Mouse (Mus musculus) stomach, embryonic 14.5 days (tissue): Measurements from ENCODE around the gene Usp53. TPM values are rescaled to one million over a fixed set of nuclear protein-coding genes. Genes with fewer than 3 reads are reported as not detected.
A peak's percentile ranks its signal among the peaks of the same experiment; 100 is the strongest.

ENCODE experiments used
- ATAC-seq: fragments of 200-750 bp; cut with Nextera tagmentation; 2 replicates; pipeline ENCODE4 v1.8.0; 2017; ENCODE audit warnings: low read depth, moderate TSS enrichment; ENCODE audit not compliant: insufficient number of reproducible peaks, insufficient read depth, low FRiP score
- H3K27ac ChIP-seq: fragments of 300-500 bp; sonication (generic); 2 replicates; pipeline ENCODE4 v1.5.1; 2014; ENCODE audit warnings: mild to moderate bottlenecking, low read length, moderate library complexity, mixed read lengths
- H3K27me3 ChIP-seq: fragments of 300-500 bp; sonication (generic); 2 replicates; pipeline ENCODE4 v1.6.1; 2014; ENCODE audit warnings: low read length, control low read depth, mixed read lengths; ENCODE audit not compliant: control insufficient read depth, insufficient read depth
- H3K36me3 ChIP-seq: fragments of 300-500 bp; sonication (generic); 2 replicates; pipeline ENCODE4 v1.6.1; 2014; ENCODE audit warnings: mild to moderate bottlenecking, control low read depth, low read length, moderate library complexity, mixed read lengths; ENCODE audit not compliant: control insufficient read depth, insufficient read depth
- H3K4me1 ChIP-seq: fragments of 300-500 bp; sonication (generic); 2 replicates; pipeline ENCODE4 v1.6.1; 2014; ENCODE audit warnings: low read length, control low read depth, mixed read lengths; ENCODE audit not compliant: control insufficient read depth, insufficient read depth
- H3K4me2 ChIP-seq: fragments of 300-500 bp; sonication (generic); replicated peaks from 2 replicates; pipeline ENCODE4 v1.6.1; 2014; ENCODE audit warnings: low read depth, low read length, control low read depth
- H3K4me3 ChIP-seq: fragments of 300-500 bp; sonication (generic); 2 replicates; pipeline ENCODE4 v1.5.1; 2014; ENCODE audit warnings: low read depth, low read length, control low read depth
- H3K9ac ChIP-seq: fragments of 300-500 bp; sonication (generic); replicated peaks from 2 replicates; pipeline ENCODE4 v1.6.1; 2014; ENCODE audit warnings: low read depth, mild to moderate bottlenecking, control low read depth, low read length, moderate library complexity, mixed read lengths
- H3K9me3 ChIP-seq: fragments of 300-500 bp; sonication (generic); 2 replicates; pipeline ENCODE4 v1.6.1; 2016; ENCODE audit warnings: low read depth, low read length, control low read depth; ENCODE audit not compliant: control insufficient read depth
- WGBS: fragments of 180-500 bp; shearing (Covaris S2); extraction: QIAGEN DNeasy Blood & Tissue Kit; methylation state at CpG from one replicate; pipeline ENCODE4 v1.1.7; 2014; 5-methylcytosine and 5-hydroxymethylcytosine counted together
- polyA plus RNA-seq: library from polyadenylated mRNA; unstranded; fragments of >200 nt; fragmentation: Nextera tagmentation; extraction: Ambion mirVana; gene quantifications from 2 replicates; pipeline ENCODE4 v1.2.1, GENCODE M21; 2014

The Usp53 gene
- polyA plus RNA-seq, 1 experiment from 2014 or later, result 24.3 TPM

DNA sequence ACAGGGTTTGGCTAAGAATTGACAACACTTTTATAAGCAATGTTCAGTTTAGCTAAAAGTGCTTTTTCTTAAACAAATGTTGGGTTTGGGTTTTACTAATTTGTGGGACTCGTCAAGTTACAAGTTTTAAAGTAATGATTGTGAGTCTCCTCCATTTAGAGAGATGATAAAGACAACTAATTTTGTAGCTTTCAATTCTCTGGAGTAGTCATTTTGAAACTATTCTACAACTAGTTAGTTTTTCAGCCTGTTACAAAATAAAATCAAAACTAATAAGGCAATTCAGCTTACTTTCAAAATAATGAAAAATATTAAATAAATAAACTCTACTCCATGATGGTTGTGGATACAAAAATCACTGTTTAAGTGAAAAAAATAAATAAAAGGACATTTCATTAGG lies 51.8 kb downstream of the Usp53 start:
- Histone ChIP-seq H3K4me2 (no peak overlapping the region), H3K36me3 (no peaks in the 10 kb centered on the region; the same call in 1 of the 2 replicates), H3K4me1 (no peaks in the 10 kb centered on the region), H3K27ac (no peak overlapping the region), H3K27me3 (no peaks in the 10 kb centered on the region), H3K9ac (no peak overlapping the region), H3K9me3 (no peaks in the 10 kb centered on the region), H3K4me3 (no peak overlapping the region)
- no peak for ATAC-seq
- WGBS, result 85% methylated on average over 1 of the region's 1 CpGs

DNA sequence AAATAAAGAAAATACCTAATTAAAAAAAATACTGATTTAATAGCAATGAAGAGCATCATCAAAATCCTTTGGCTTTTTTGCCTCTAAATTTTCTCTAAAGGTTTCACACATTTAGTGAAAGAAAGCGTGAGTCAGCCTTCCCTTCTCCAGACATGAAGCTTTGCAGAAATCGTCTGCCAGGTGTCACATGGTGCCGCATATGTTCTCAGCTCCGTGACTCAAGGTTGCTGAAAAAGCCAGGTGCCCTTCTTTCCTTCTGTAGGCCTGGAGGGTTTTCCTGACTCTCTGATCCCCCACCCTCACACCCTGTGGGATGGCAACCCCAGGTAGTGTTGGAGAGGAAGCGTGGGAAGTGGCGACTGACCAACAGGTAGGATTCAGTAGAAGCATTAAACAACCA lies 54.6 kb downstream of the Usp53 start:
- H3K9ac ChIP-seq, result no peak overlapping the region
- no peaks in the 10 kb centered on the region for H3K9me3 ChIP-seq
- 89% methylated on average over 6 of the region's 6 CpGs for WGBS
- H3K36me3 ChIP-seq, result no peaks in the 10 kb centered on the region; the same call in 1 of the 2 replicates
- no peak for ATAC-seq
- H3K4me3 ChIP-seq, result no peak overlapping the region
- no peak overlapping the region for H3K27ac ChIP-seq
- no peaks in the 10 kb centered on the region for H3K27me3 ChIP-seq
- H3K4me2 ChIP-seq, result no peak overlapping the region
- H3K4me1 ChIP-seq, result no peaks in the 10 kb centered on the region

DNA sequence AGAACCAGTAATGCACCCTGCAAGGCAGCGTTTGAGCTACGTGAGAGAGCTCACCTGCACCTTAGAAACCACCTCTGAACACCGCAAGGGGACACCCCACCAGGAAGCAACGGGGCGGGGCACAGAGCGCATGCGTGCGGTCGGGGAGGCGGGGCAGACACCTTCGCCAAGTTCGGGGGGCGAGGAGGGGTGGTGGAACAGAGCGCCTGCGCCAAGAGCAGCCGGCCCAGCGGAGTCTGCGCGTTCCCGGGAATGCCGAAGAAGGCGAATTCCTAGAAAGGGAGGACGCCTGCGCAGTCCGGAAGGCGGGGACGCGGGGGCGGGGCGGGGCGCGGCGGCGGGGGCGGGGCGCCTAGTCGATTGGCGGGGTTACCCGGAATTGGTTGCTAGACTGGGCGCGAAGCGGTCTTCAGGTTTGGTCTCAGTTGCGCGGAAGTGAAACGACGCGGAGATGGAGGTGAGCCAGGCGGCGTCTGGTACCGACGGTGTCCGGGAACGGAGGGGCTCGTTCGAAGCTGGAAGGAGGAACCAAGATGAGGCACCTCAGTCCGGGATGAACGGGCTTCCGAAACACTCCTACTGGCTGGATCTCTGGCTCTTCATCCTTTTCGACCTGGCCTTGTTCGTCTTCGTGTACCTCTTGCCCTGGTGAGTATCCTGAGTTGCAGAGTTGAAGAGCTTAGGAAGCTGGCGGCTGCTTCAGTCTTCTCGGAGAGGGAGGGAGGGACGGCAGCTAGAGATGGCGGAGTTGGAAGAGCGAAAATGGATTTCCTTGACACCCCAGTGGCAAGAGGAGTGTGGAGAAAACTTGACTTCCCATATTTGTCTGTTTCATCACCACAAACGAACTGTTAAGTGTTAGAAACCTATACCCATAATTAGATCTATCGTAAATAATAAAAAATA lies 60.0 kb downstream of the Usp53 start, which contains the start of gene 1810037I17Rik:
TSS of gene 1810037I17Rik (plus strand) at position 195 of the 906 bp plus-strand sequence.
- H3K4me2 ChIP-seq, result peak within 1 kb of the TSS; percentile 69
- peak; percentile 98 for ATAC-seq
- H3K27me3 ChIP-seq, result no peaks in the 10 kb centered on the region
- H3K9ac ChIP-seq, result peak within 1 kb of the TSS; percentile 65
- H3K4me1 ChIP-seq, result peaks cover 4% of the 10 kb centered on the region; the same call in 1 of the 2 replicates
- peak within 1 kb of the TSS; percentile 63 for H3K4me3 ChIP-seq
- no peaks in the 10 kb centered on the region for H3K36me3 ChIP-seq
- H3K27ac ChIP-seq, result peak within 1 kb of the TSS; percentile 88
- no peaks in the 10 kb centered on the region for H3K9me3 ChIP-seq
- WGBS, result under 1% methylated on average over 63 of the region's 68 CpGs

DNA sequence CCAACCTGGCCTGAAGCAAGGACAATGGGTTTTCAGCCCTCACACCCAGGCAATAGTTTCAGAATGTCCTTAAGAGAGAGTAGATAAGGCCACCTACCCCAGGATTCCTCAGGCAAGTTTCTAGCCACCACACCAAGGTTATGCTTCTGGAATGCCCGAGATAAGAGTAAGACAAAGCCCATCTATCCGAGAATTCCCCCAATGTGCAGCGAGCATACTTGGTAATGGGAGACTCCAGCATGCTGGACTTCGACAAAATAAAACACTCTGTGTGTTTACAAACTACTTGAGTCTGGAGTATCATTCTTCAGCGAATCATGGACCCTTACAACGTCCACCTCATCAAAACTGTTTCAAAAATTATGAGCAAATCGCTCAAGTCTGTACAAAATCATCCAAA lies 61.2 kb downstream of the Usp53 start:
- Histone ChIP-seq H3K9me3 (no peaks in the 10 kb centered on the region), H3K9ac (no peak overlapping the region), H3K4me1 (peaks cover 4% of the 10 kb centered on the region; the same call in 1 of the 2 replicates), H3K27ac (peak overlapping the region; percentile 75; the same call in 1 of the 2 replicates), H3K4me2 (peak overlapping the region; percentile 48), H3K36me3 (no peaks in the 10 kb centered on the region), H3K27me3 (no peaks in the 10 kb centered on the region), H3K4me3 (peak overlapping the region; percentile 63)
- ATAC-seq, result no peak
- WGBS, result 54% methylated on average over 7 of the region's 7 CpGs

GRCm38 (mm10) chr3:122921676-122922527 lies 62.4 kb downstream of the Usp53 start:
- no peak overlapping the region for H3K27ac ChIP-seq
- whole genome bisulfite sequencing, result 67% methylated on average over 8 of the region's 8 CpGs

GRCm38 (mm10) chr3:122920572-122921435 lies 63.5 kb downstream of the Usp53 start:
- ATAC-seq, result no peak
- 55% methylated on average over 8 of the region's 8 CpGs for WGBS
- H3K4me2 ChIP-seq, result no peak overlapping the region
- no peaks in the 10 kb centered on the region for H3K9me3 ChIP-seq
- no peaks in the 10 kb centered on the region for H3K27me3 ChIP-seq
- no peak overlapping the region; the same call in 1 of the 2 replicates for H3K27ac ChIP-seq
- H3K9ac ChIP-seq, result no peak overlapping the region
- H3K36me3 ChIP-seq, result no peaks in the 10 kb centered on the region
- peaks cover 4% of the 10 kb centered on the region; the same call in 1 of the 2 replicates for H3K4me1 ChIP-seq
- no peak overlapping the region for H3K4me3 ChIP-seq

More at GRCm38 (mm10) chr3:122921676-122922527, 62.4 kb downstream of the Usp53 start:
- no peak overlapping the region for H3K4me2 ChIP-seq
- ATAC-seq, result no peak
- H3K9me3 ChIP-seq, result no peaks in the 10 kb centered on the region
- peaks cover 4% of the 10 kb centered on the region; the same call in 1 of the 2 replicates for H3K4me1 ChIP-seq
- no peak overlapping the region for H3K4me3 ChIP-seq
- H3K27me3 ChIP-seq, result no peaks in the 10 kb centered on the region
- H3K9ac ChIP-seq, result no peak overlapping the region
- no peaks in the 10 kb centered on the region for H3K36me3 ChIP-seq

GRCm38 (mm10) chr3:122919260-122919659 lies 65.0 kb downstream of the Usp53 start, which contains the start of gene Gm10959:
Gm10959 (minus strand) TSS chr3:122919360.
- no peak within 1 kb of the TSS for H3K27ac ChIP-seq
- ATAC-seq, result no peak
- H3K9me3 ChIP-seq, result no peaks in the 10 kb centered on the region

More at GRCm38 (mm10) chr3:122919260-122919659, 65.0 kb downstream of the Usp53 start, which contains the start of gene Gm10959:
- Histone ChIP-seq H3K4me1 (peaks cover 4% of the 10 kb centered on the region; the same call in 1 of the 2 replicates), H3K27me3 (no peaks in the 10 kb centered on the region), H3K9ac (no peak within 1 kb of the TSS), H3K4me2 (no peak within 1 kb of the TSS), H3K4me3 (no peak within 1 kb of the TSS), H3K36me3 (no peaks in the 10 kb centered on the region)
- 82% methylated on average over 8 of the region's 8 CpGs for WGBS
